Mouse (Mus musculus): ENCODE data around the gene Ptprk.

GRCm38 (mm10) chr10:28027791-28028190, 46.8 kb upstream of the Ptprk start:
- no peak for TF ChIP-seq CTCF (IDR thresholded peaks at IDR 0.05)
- TF ChIP-seq EP300 (IDR thresholded peaks at IDR 0.05), result no peak

Data from lung, postnatal 0 days (tissue).